Mouse (Mus musculus): ENCODE measurements at regions not wholly inside any gene's neighbourhood (a gene's known extent, or its start where the extent isn't known, plus 50 kb on each side); places are given as distances from the start of the nearest gene placed in this dataset.

GRCm38 (mm10) chr8:92483055-92483765 lies 125.8 kb downstream of the Irx5 start:
- H3K9me3 ChIP-seq = no peaks in the 10 kb centered on the region
- H3K27ac ChIP-seq = no peak overlapping the region
- peaks cover 11% of the 10 kb centered on the region; the same call in 1 of the 2 replicates for H3K4me1 ChIP-seq
- no peak overlapping the region for H3K4me2 ChIP-seq
- no peak for ATAC-seq (ENCODE audit: insufficient number of reproducible peaks, insufficient read depth, low FRiP score, low TSS enrichment, low read depth)
- WGBS = 37% methylated on average over 8 of the region's 8 CpGs
- no peak overlapping the region for H3K4me3 ChIP-seq
- no peak overlapping the region for H3K9ac ChIP-seq
- H3K36me3 ChIP-seq = no peaks in the 10 kb centered on the region
- H3K27me3 ChIP-seq = peaks cover 3% of the 10 kb centered on the region; the same call in 1 of the 2 replicates

GRCm38 (mm10) chr8:92488526-92489159 lies 131.2 kb downstream of the Irx5 start:
- no peak overlapping the region for H3K9ac ChIP-seq
- no peak overlapping the region for H3K4me2 ChIP-seq
- no peak for ATAC-seq (ENCODE audit: insufficient number of reproducible peaks, insufficient read depth, low FRiP score, low TSS enrichment, low read depth)
- H3K9me3 ChIP-seq = no peaks in the 10 kb centered on the region
- H3K4me3 ChIP-seq = no peak overlapping the region
- peaks cover 20% of the 10 kb centered on the region; the same call in 1 of the 2 replicates for H3K4me1 ChIP-seq
- H3K36me3 ChIP-seq = no peaks in the 10 kb centered on the region
- no peak overlapping the region for H3K27ac ChIP-seq
- H3K27me3 ChIP-seq = no peaks in the 10 kb centered on the region; the same call in 1 of the 2 replicates
- 75% methylated on average over 8 of the region's 8 CpGs for WGBS

- WGBS = 65% methylated on average over 5 of the region's 5 CpGs
- Histone ChIP-seq H3K4me2 (no peak overlapping the region), H3K9me3 (no peaks in the 10 kb centered on the region), H3K36me3 (no peaks in the 10 kb centered on the region), H3K27me3 (no peaks in the 10 kb centered on the region; the same call in 1 of the 2 replicates), H3K27ac (no peak overlapping the region), H3K4me1 (peaks cover 22% of the 10 kb centered on the region; the same call in 1 of the 2 replicates), H3K4me3 (no peak overlapping the region), H3K9ac (no peak overlapping the region)
- peak; percentile 72 for ATAC-seq (ENCODE audit: insufficient number of reproducible peaks, insufficient read depth, low FRiP score, low TSS enrichment, low read depth)
Measured at GRCm38 (mm10) chr8:92491533-92491932, 134.1 kb downstream of the Irx5 start.

GRCm38 (mm10) chr8:92493403-92493802 lies 136.0 kb downstream of the Irx5 start:
- no peaks in the 10 kb centered on the region for H3K27me3 ChIP-seq

GRCm38 (mm10) chr8:92505552-92506281 lies 148.3 kb downstream of the Irx5 start:
- peak; percentile 67 for ATAC-seq (ENCODE audit: insufficient number of reproducible peaks, insufficient read depth, low FRiP score, low TSS enrichment, low read depth)
- Histone ChIP-seq H3K36me3 (no peaks in the 10 kb centered on the region), H3K9ac (no peak overlapping the region), H3K9me3 (no peaks in the 10 kb centered on the region), H3K4me1 (peaks cover 24% of the 10 kb centered on the region), H3K4me2 (peak overlapping the region; percentile 19), H3K27ac (peak overlapping the region; percentile 81), H3K27me3 (no peaks in the 10 kb centered on the region), H3K4me3 (no peak overlapping the region)
- WGBS = 27% methylated on average over 7 of the region's 7 CpGs

More at GRCm38 (mm10) chr8:92493403-92493802, 136.0 kb downstream of the Irx5 start:
- no peak overlapping the region for H3K4me2 ChIP-seq
- ATAC-seq (ENCODE audit: insufficient number of reproducible peaks, insufficient read depth, low FRiP score, low TSS enrichment, low read depth) = 0 out of 2 replicates have a peak, but pooled peaks have one; percentile 66
- H3K4me1 ChIP-seq = peaks cover 22% of the 10 kb centered on the region; the same call in 1 of the 2 replicates
- 57% methylated on average over 4 of the region's 4 CpGs for WGBS
- H3K36me3 ChIP-seq = no peaks in the 10 kb centered on the region
- no peak overlapping the region for H3K4me3 ChIP-seq
- no peaks in the 10 kb centered on the region for H3K9me3 ChIP-seq
- H3K27ac ChIP-seq = no peak overlapping the region
- no peak overlapping the region for H3K9ac ChIP-seq

GRCm38 (mm10) chr8:92506436-92506835 lies 149.0 kb downstream of the Irx5 start:
- H3K4me2 ChIP-seq = no peak overlapping the region
- H3K4me3 ChIP-seq = no peak overlapping the region
- no peak for ATAC-seq (ENCODE audit: insufficient number of reproducible peaks, insufficient read depth, low FRiP score, low TSS enrichment, low read depth)
- no peak overlapping the region for H3K9ac ChIP-seq
- H3K27ac ChIP-seq = peak overlapping the region; percentile 81
- WGBS = 43% methylated on average over 5 of the region's 5 CpGs
- H3K27me3 ChIP-seq = no peaks in the 10 kb centered on the region
- H3K4me1 ChIP-seq = peaks cover 24% of the 10 kb centered on the region
- H3K9me3 ChIP-seq = no peaks in the 10 kb centered on the region
- H3K36me3 ChIP-seq = no peaks in the 10 kb centered on the region

- no peak overlapping the region for H3K4me2 ChIP-seq
- no peaks in the 10 kb centered on the region for H3K36me3 ChIP-seq
- no peaks in the 10 kb centered on the region for H3K9me3 ChIP-seq
- peaks cover 24% of the 10 kb centered on the region for H3K4me1 ChIP-seq
- 83% methylated on average over 5 of the region's 5 CpGs for WGBS
- H3K27me3 ChIP-seq = no peaks in the 10 kb centered on the region
- H3K27ac ChIP-seq = no peak overlapping the region; the same call in 1 of the 2 replicates
- H3K9ac ChIP-seq = no peak overlapping the region
- no peak for ATAC-seq (ENCODE audit: insufficient number of reproducible peaks, insufficient read depth, low FRiP score, low TSS enrichment, low read depth)
- H3K4me3 ChIP-seq = no peak overlapping the region
Measured at GRCm38 (mm10) chr8:92506906-92507305, 149.5 kb downstream of the Irx5 start.

GRCm38 (mm10) chr8:92515385-92515784 lies 158.0 kb downstream of the Irx5 start:
- no peak overlapping the region for H3K27ac ChIP-seq
- 68% methylated on average over 2 of the region's 2 CpGs for WGBS

GRCm38 (mm10) chr8:92518031-92518430 lies 156.1 kb upstream of the Irx6 start:
- Histone ChIP-seq H3K4me2 (no peak overlapping the region), H3K9ac (no peak overlapping the region), H3K4me1 (0 out of 2 replicates have a peak, but pooled peaks cover 6% of the 10 kb centered on the region), H3K27me3 (no peaks in the 10 kb centered on the region), H3K27ac (no peak overlapping the region), H3K9me3 (no peaks in the 10 kb centered on the region), H3K36me3 (no peaks in the 10 kb centered on the region), H3K4me3 (no peak overlapping the region)
- WGBS = 65% methylated on average over 8 of the region's 8 CpGs
- ATAC-seq (ENCODE audit: insufficient number of reproducible peaks, insufficient read depth, low FRiP score, low TSS enrichment, low read depth) = no peak

More at GRCm38 (mm10) chr8:92515385-92515784, 158.0 kb downstream of the Irx5 start:
- H3K4me2 ChIP-seq = no peak overlapping the region
- H3K4me3 ChIP-seq = no peak overlapping the region
- H3K36me3 ChIP-seq = no peaks in the 10 kb centered on the region
- H3K4me1 ChIP-seq = 0 out of 2 replicates have a peak, but pooled peaks cover 6% of the 10 kb centered on the region
- no peaks in the 10 kb centered on the region for H3K27me3 ChIP-seq
- H3K9me3 ChIP-seq = no peaks in the 10 kb centered on the region
- no peak for ATAC-seq (ENCODE audit: insufficient number of reproducible peaks, insufficient read depth, low FRiP score, low TSS enrichment, low read depth)
- no peak overlapping the region for H3K9ac ChIP-seq

GRCm38 (mm10) chr8:92518486-92518885 lies 155.6 kb upstream of the Irx6 start:
- ATAC-seq (ENCODE audit: insufficient number of reproducible peaks, insufficient read depth, low FRiP score, low TSS enrichment, low read depth) = no peak
- Histone ChIP-seq H3K9me3 (no peaks in the 10 kb centered on the region), H3K27ac (no peak overlapping the region), H3K36me3 (no peaks in the 10 kb centered on the region), H3K4me1 (0 out of 2 replicates have a peak, but pooled peaks cover 6% of the 10 kb centered on the region), H3K27me3 (no peaks in the 10 kb centered on the region), H3K4me2 (no peak overlapping the region), H3K9ac (no peak overlapping the region), H3K4me3 (no peak overlapping the region)
- 50% methylated on average over 3 of the region's 3 CpGs for WGBS

GRCm38 (mm10) chr8:92522519-92522918 lies 151.6 kb upstream of the Irx6 start:
- Histone ChIP-seq H3K36me3 (no peaks in the 10 kb centered on the region), H3K27me3 (peaks cover 6% of the 10 kb centered on the region; the same call in 1 of the 2 replicates), H3K27ac (no peak overlapping the region), H3K4me1 (0 out of 2 replicates have a peak, but pooled peaks cover 6% of the 10 kb centered on the region), H3K9me3 (no peaks in the 10 kb centered on the region), H3K4me2 (no peak overlapping the region), H3K4me3 (no peak overlapping the region), H3K9ac (no peak overlapping the region)
- WGBS = 78% methylated on average over 6 of the region's 6 CpGs
- ATAC-seq (ENCODE audit: insufficient number of reproducible peaks, insufficient read depth, low FRiP score, low TSS enrichment, low read depth) = no peak

Measured in embryonic facial prominence, embryonic 13.5 days (tissue).